Mouse (Mus musculus): ENCODE measurements around the gene Gm29049. TPM values are rescaled to one million over a fixed set of nuclear protein-coding genes. Genes with fewer than 3 reads are reported as not detected.

Gene Gm29049
- polyA plus RNA-seq (2012; rRNA removed) = not detected in 2 replicates

DNA sequence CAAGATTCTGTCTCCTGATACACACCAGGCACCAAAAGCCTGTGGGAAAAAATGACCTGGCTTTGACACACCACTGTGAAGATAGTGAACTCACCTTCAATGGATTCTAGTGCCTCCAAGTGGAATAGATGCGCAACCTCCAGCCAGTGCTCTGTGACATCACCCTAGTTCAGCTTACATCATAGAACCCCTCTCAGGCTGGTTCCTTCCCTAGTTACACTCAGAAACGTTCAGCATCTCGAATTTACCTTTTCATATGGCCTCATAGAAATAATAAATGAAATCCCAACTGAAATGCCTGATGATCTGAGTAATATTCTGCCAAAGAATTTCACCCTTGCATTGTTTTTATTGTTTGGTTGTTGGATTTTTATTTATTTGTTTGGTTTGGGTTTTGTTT lies at the start of gene Gm29049:
TSS of gene Gm29049 (minus strand) at position 101 of the 400 bp plus-strand sequence.

Other genes with a start within 250 kb of the Gm29049 start
- gene Gm20825, start 74.3 kb upstream of the Gm29049 start, polyA plus RNA-seq (2012; rRNA removed) = not detected in 2 replicates

Measured in liver, embryonic 18 days (tissue).